Mouse (Mus musculus) left cerebral cortex, postnatal 4 days (tissue): ENCODE data around the gene Thtpa. TPM values are rescaled to one million over a fixed set of nuclear protein-coding genes. Genes with fewer than 3 reads are reported as not detected.

Experiments
- DNase-seq: peaks from one replicate; pipeline ENCODE4 v3.0.0-alpha.2; 2022
- intact Hi-C: fragments of 180-260 bp; cut with DNase I; formaldehyde crosslinking; loops from one replicate; pipeline ENCODE4 v1.15.1; 2025
- total RNA-seq, 2 experiments: library from RNA; stranded (reverse); gene quantifications; 2 replicates each; pipeline ENCODE4 v1.2.3; 2021

Gene Thtpa
- total RNA-seq: 10 to 100 TPM; 34.7 to 35.7 TPM

DNA sequence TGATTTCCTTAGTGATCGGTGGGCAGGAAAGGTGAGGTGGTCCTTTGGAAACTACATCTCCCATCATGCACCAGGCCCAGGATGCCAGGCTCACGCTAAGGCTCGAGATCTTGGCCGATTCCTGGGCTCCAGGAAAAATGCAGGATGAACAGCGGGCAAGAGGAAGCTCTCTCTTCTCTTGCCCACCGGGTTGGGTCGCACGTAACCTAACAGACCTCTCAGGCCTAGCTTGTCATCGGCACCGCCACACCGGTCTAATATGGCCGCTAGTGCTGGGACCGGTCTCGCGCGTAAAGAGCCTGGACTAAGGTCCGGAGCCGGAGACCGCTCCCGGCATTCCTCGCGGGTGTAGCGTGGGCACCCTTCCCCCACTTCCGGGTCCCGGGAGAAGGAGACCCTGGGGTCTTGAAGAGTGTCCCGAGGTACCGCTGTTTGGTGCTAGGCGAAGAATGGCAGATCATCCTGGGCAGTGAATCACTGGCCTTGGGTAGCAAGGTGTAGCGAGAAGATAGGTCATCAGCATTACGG is at the start of gene Thtpa:
TSS of gene Thtpa (plus strand) at position 81 of the 528 bp plus-strand sequence.
- intact Hi-C loops: loop anchor here (5.0 kb wide), 1 partner anchor 187 kb away; no protein-coding TSS in a partner anchor
- peak; percentile 85 for DNase-seq

- no peak for DNase-seq
- intact Hi-C loops: no loop called here
Measured at GRCm38 (mm10) chr14:55047971-55048531, 46.5 kb upstream of the Thtpa start.

GRCm38 (mm10) chr14:55052496-55052895 is 42.1 kb upstream of the Thtpa start:
- DNase-seq: peak; percentile 99
- intact Hi-C loops: no loop called here

- DNase-seq: peak; percentile 74
- intact Hi-C loops: no loop called here
Measured at GRCm38 (mm10) chr14:55053050-55053449, 41.5 kb upstream of the Thtpa start.

GRCm38 (mm10) chr14:55053708-55054190 is 40.8 kb upstream of the Thtpa start:
- peak; percentile 98 for DNase-seq
- intact Hi-C loops: no loop called here

GRCm38 (mm10) chr14:55054191-55054749 is 40.3 kb upstream of the Thtpa start:
- intact Hi-C loops: no loop called here
- DNase-seq: peak; percentile 90

- intact Hi-C loops: no loop called here
- DNase-seq: peak; percentile 97
Measured at GRCm38 (mm10) chr14:55055167-55055834, 39.3 kb upstream of the Thtpa start.

GRCm38 (mm10) chr14:55059009-55059408 is 35.6 kb upstream of the Thtpa start:
- intact Hi-C loops: no loop called here
- DNase-seq: no peak

GRCm38 (mm10) chr14:55059931-55060330 is 34.7 kb upstream of the Thtpa start:
- intact Hi-C loops: no loop called here
- DNase-seq: no peak

GRCm38 (mm10) chr14:55061845-55062244 is 32.7 kb upstream of the Thtpa start:
- no peak for DNase-seq
- intact Hi-C loops: no loop called here

DNA sequence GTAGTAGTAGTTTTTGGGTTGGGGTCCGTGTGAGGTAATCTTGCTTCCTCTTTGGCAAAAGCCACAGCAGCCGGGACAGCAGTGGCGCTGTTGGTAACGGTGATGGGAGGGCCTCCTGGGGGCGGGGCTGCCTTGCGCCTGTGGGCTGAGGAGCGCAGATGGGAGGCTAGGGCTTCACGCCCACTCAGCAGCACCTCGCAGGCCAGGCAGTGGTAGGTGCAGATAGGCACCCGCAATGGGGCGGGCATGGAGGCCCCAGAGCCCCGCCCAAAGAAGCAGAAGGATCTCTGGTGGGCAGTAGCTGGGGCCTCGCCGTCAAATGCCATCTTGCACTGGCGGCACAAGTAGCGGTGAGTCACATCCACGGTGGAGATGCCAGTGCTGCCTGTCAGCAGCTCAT is 32.0 kb upstream of the Thtpa start:
- DNase-seq: peak; percentile 82
- intact Hi-C loops: no loop called here

DNA sequence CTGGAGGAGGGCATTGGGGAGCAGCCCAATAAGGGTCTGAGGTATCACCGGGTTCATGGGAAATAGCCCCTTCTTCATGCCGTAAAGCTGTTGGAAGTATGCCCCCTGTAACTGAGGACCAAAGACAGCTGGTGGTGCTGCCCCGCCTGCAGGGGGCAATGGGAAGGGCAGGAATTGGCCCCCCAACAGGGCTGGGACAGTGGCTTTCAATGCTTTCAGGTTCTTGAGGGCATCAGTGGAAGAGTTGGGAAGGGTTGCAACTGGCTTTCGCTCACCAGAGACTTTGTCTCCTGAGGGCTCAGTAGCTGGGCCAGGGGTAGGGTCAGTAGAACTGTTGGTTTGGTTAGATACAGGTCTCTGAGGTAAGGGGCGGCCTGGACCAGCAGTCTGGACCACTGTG is 31.5 kb upstream of the Thtpa start:
- intact Hi-C loops: no loop called here
- DNase-seq: no peak

- intact Hi-C loops: no loop called here
- DNase-seq: no peak
Measured at GRCm38 (mm10) chr14:55063581-55064381, 30.8 kb upstream of the Thtpa start.

DNA sequence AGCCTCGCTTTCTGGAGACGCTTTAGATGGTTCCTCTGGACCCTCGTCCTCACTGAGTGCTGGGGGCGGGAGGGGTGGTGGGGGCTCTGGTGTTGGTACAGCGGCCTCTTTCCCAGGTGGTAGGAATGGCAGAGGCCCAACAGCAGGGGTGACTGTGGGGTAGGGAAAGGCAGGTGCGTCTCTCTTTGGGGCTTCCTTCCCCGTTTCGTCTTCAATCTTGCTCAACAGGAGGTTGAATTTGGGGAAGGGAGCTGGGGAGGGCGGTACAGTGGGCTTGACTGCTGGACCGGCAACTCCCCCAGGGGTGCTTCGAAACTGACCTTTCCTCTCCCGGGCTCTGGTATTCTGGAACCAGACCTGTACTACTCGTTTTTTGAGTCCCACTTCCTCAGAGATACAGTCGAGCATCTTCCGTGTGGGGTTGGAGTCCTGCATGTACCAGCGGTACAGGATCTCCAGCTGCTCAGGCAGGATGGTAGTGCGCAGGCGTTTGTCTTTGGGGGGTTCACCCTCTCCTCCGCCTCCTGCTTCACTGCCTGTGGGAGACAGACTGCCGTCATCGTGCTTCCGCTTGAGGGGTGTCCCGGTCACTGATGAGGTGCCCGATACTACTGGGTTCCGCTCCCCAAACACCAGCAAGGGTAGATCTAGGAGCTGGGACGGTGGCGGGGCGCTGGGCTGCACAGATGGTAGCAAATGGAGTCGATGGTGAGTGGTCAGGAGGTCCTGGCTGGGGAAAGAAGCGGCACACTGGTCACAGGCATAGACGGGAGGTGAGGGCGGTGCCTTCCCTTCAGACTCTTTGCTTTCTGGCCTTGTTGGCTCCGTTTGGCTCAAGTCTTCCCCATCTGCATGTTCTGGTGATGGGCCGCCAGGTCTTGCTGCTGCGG is 29.9 kb upstream of the Thtpa start:
- intact Hi-C loops: no loop called here
- DNase-seq: no peak

- intact Hi-C loops: no loop called here
- DNase-seq: no peak
Measured at GRCm38 (mm10) chr14:55065391-55065790, 29.2 kb upstream of the Thtpa start.

- intact Hi-C loops: no loop called here
- DNase-seq: no peak
Measured at GRCm38 (mm10) chr14:55066042-55066441, 28.5 kb upstream of the Thtpa start.

- intact Hi-C loops: no loop called here
- no peak for DNase-seq
Measured at GRCm38 (mm10) chr14:55071756-55072155, 22.8 kb upstream of the Thtpa start.

GRCm38 (mm10) chr14:55074416-55074815 is 20.2 kb upstream of the Thtpa start:
- intact Hi-C loops: no loop called here
- DNase-seq: no peak

GRCm38 (mm10) chr14:55076224-55076623 is 18.4 kb upstream of the Thtpa start:
- intact Hi-C loops: loop anchor here (5.0 kb wide), 1 partner anchor 49 kb away; no protein-coding TSS in a partner anchor
- DNase-seq: peak; percentile 62

DNA sequence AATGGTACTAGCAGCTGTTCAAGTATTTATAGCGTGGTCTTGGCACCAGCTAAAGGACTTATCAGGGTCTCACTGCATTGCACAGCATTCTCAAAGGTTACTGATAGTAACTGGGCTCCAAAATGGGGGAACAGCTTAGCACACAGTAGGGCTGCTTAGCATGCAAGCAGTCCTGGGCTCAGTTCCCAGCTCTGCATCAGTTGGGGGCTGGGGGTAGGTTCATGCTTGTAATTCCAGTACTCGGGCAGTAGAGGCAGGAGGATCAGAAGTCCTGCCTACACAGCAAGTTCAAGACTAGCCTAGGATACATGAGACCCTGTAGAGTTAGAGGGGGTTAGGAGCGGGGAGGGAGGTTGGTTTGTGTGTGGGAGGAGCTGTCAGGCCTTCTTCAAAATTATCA is 17.6 kb upstream of the Thtpa start:
- intact Hi-C loops: loop anchor here (5.0 kb wide), 1 partner anchor 50 kb away; no protein-coding TSS in a partner anchor
- no peak for DNase-seq
